Mouse (Mus musculus): ENCODE results near the gene Phtf1. TPM values are rescaled to one million over a fixed set of nuclear protein-coding genes. Genes with fewer than 3 reads are reported as not detected.

Gene Phtf1
- 10 to 100 TPM; 17.9 to 26.8 (median 22.1) TPM for total RNA-seq (2022)

DNA sequence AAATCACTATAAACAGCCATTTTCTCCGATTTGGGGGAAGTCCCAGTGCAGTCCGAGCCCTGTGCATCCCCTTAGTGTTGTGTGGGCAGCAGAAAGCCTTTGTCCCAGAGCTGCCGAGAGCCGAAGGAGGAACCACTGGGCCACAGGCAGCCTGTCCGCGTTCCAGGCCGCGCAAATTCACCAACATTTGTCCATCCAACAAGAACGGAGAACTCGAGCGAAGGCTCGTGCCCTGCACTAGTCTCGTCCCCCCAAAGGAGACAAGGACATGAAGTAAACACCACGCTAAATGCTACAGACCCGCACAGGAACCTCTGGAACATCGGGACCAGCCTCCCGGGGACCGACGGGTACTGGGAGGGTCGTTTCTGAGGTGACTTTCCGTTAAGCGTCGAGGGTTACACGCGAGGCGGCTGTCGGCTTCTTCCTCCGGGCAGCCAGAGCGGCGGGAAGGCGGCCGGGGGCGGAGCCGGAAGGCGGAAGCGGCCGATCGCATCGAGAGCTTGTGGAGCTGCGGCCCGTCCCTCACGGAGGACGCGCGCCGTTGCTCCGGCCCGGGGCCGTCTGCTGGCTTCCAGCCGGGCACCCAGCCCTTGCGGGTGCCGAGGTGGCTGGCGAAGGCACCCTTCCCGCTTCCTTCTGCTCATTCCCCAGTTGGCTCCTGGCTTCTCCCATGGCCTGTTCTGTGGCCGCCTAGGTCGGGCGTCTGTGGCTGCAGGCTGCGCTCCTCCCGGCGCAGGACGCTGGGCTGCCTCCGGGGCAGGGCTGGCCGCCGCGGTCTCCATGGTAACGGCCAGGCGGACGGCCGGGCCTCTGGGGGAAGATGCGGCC is at the start of gene Phtf1:
TSS of gene Phtf1 (plus strand) at position 250 of the 831 bp plus-strand sequence.
- peak; percentile 76 for DNase-seq

- no peak for DNase-seq
Measured at GRCm38 (mm10) chr3:103920094-103920493, 47.8 kb upstream of the Phtf1 start.

DNA sequence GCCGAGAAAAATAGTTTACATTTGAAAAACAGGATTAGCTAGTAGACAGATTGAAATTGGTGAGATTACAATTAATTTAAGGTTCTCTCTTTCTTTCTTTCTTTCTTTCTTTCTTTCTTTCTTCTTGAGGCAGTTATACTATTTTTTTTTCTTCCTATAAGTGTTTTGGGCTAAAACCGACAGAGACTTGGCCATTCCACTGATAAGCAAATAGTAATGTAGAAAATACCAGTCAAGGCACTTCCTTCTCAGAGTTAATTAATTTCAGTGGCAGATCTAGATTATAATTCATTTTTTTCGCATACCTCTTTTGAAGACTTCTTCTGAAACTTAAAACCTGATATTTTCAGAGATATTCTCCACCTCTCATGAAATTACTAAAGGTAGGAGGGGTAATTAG is 42.6 kb upstream of the Phtf1 start:
- DNase-seq, result no peak

DNA sequence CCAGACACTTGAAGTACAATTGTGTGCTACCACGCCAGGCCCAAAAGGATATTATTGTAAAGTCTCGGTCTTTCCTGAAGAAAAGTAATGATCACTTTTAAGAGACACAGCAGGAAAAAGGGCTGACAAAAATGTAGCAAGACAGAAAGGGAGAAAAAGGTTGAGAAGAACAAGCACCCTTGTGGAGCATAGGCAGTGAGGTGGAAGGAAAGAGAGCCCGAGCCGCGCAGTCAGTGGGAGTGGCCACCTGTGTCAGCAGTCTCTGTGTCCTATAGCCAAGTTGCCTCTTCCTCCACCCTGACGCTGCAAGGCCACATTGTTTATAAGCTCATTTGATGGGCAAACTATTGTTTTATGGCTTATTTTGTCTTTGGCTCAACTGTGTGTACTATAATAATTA is 40.4 kb upstream of the Phtf1 start:
- no peak for DNase-seq

GRCm38 (mm10) chr3:103944794-103945562 is 22.9 kb upstream of the Phtf1 start:
- no peak for DNase-seq

GRCm38 (mm10) chr3:103948666-103949065 is 19.2 kb upstream of the Phtf1 start:
- DNase-seq, result no peak

DNA sequence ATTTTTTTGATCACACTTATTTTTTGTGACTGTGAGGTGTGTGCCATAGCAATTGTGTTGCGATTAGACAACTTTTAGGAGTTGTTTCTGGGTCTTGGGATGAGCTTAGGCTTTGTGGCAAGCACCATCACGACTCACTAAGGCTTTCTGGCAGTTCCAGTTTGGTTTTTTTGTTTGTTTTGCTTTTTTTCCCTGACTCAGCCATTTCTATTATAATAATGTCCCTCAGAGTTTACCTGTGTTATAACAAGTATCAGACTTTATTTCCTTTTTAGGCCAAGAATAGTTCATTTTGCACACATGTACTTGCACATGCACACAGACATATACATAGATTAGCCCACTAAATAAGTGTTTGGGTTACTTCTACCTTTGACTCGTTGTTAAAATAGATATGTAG is 7.3 kb upstream of the Phtf1 start:
- DNase-seq, result no peak

DNA sequence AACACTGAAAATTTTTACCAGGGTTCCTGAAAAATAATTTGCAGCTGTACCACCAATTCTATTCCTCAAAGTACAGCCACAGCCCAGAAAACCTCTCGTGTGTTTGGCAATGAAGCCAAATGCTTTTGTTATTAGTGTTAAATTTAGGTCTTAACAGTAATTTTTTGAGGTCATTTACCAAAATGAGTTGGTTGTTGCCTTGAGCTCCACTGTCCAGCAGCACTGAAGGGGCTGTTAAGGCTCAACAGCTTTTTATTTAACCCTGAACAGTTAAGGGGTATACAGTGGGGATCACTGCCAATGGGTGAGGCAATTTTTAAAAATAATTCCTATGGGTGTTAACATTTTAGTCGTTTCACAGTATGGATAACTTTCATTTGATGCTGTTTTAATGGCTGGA is 679 bp upstream of the Phtf1 start:
- no peak for DNase-seq

DNA sequence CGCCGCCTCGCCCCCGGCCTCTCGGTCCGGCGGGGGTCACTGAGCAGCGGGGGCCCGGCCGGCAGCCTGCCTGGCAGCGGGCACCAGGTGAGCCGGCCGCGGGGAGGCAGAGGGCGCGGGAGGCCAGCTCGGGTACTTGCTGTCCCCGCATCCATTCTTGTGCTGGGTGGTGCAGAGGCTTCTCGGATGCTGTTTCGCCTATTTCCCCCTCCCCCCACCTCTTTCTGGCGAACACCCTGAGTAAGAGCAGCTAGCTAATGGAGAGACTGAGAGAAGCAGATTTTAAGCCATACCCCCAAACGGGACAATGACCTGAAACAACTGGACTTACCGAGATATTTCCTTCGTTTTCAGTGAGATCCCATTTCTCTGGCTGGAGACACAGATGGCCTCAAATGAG is 791 bp downstream of the Phtf1 start:
- no peak for DNase-seq

GRCm38 (mm10) chr3:103971157-103971556 is 3.2 kb downstream of the Phtf1 start:
- no peak for DNase-seq

GRCm38 (mm10) chr3:103984556-103984955 is 16.6 kb downstream of the Phtf1 start:
- DNase-seq, result no peak

GRCm38 (mm10) chr3:103985194-103985593 is 17.3 kb downstream of the Phtf1 start:
- DNase-seq, result no peak

DNA sequence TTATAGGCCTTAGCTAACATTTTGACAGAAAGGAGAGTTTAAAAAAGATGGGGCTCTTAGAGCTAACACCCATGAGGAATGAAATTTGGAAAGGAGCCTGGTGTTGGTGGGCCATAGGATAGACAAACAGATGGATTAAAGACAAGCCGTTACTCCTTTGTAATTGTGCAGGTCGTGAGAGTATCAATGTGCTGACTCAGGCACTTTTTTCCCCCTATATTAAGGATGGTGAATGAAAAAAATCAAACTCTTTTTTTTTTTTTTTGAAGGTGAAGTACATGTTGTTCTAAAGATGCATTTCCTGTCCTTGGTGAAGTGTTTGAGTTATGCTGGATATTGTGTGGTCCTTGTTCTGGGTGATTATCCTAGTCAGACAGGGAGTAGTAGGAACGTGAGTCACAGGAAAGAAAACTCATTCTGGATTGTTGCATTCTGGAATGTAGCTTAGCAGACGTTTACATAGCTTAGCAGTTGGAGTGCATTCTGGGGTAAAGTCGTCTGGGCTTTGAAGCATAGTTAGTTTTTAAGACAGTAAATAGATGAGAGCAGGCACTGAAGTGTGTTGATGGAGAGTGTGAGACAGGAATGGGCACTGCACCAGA is 20.0 kb downstream of the Phtf1 start:
- no peak for DNase-seq

- no peak for DNase-seq
Measured at GRCm38 (mm10) chr3:103989352-103989751, 21.4 kb downstream of the Phtf1 start.

DNA sequence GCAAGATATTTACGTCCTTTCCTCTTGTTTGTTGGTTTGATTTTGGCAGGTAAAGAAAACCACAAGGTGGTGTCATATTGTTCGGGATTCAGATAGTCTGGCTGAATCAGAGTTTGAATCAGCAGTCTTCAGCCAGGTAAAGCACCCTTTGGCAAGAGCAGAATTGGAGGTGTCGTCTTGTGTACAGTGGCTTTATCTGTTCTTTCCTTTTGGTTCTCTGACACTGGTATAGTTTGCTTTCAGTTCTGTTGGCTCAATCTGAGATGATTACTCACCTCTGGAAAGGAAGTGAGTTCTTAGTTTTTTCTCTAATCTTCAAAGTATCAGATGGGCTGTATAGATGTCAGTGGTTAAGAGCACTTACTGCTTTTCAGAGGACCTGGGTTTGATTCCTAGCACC is 23.4 kb downstream of the Phtf1 start:
- DNase-seq, result no peak

- DNase-seq, result no peak
Measured at GRCm38 (mm10) chr3:103998724-103999123, 30.8 kb downstream of the Phtf1 start.

DNA sequence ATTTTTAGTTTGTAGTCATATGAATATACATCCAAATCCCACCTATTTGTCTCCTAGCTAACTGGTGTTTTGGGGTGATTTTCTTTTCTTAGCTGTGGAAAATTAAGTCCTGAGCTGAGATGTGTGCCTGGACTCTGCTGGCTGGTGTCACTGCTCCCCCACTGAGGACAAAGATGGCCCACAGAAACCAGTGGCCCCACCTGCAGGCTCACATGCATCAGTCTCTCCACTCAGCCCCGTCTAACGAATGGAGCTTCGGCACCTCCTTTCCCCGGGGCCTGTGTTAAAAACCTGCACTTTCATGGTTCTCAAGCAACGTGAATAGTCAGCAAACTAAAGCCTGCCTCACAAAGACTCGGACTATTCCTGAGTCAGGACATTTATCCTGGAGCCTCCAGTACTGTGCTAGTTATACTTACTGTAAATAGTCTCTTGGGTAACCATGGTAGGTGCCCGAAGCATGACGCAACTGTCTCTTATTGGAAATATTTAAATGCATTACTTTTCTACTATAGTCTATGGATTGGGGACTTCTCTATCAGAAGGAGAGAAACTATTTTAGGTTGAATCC is 39.1 kb downstream of the Phtf1 start:
- no peak for DNase-seq

DNA sequence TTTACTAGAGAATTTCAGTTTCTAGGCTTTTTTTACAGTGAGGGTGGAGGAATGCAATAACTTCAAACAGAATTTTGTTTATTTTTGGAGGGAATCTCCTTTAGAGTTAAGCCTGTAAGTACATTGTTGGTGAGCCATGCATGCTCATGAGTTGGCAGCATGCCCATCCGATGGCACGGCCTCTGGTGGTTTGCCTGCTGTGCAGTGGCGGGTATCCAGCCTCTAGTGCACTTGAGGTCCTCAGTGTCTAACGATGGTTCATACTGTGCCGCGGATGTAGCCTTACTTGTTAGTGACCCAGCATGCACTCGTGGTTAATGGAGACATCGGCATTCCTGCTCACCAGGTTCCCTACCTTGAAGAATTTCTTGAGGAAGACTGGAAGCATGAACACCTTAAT is 39.6 kb downstream of the Phtf1 start:
- no peak for DNase-seq

DNA sequence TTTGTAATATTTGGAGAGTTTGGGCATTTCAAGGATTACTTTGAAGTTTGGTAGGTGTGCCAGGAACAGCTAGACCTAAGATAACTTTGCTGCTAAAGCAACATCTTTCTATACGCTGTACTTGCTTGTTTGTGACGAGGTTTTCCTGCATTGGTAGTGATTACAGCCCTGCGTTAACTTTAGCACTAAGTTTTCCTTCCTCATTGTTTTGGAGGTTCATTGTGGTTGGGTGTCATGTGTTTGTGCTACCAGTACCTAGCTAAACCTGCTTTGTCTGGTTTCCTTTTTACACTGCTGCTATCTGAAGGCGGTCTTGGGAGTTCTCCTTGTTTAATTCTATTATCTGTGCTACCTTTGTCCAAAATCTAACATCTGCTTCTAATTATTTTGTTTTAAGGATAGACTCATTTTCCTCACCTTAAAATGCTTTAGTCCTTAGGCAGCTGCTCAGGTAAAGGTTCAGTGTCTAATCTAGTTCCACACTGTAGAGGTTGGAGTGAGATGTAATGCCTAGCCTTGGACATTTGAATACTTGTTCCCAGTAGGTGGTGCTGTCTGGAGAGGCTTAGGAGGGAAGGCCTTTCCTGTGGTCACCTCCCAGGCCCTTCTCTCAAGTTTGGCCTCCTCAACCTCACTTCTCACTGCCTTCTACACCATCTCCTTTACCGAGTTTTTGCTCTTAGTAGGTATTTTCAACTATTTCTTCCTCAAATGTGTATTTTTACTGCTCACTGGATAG is 42.2 kb downstream of the Phtf1 start:
- no peak for DNase-seq

DNA sequence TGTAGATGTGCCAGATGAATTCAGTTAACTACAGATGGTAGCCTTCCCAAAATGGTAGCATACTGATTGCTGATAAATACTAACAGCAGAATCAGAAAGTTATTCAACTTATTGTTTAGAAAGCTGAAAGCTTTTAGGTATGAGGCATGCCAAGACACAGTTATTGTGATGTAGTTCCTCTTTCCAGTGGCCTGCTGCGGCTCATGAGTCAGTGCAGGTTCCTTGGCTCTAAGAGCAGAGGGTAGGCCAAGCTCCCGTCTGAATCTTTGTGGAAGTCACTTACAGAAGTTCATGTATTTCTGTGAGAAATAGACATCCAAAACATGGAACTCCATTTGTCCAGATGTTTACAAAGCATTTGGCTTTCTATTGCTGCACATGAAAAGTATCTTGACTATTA is 44.1 kb downstream of the Phtf1 start:
- no peak for DNase-seq

GRCm38 (mm10) chr3:104017931-104018330 is 50.0 kb downstream of the Phtf1 start:
- DNase-seq, result no peak

GRCm38 (mm10) chr3:104019453-104019852 is 51.5 kb downstream of the Phtf1 start:
- no peak for DNase-seq

Data from adrenal gland, adult 8-10 months (tissue).